Mouse (Mus musculus): Measurements from ENCODE around the gene Hs6st2.
A peak's percentile ranks its signal among the peaks of the same experiment; 100 is the strongest.

- TF ChIP-seq EP300 (IDR thresholded peaks at IDR 0.05; ENCODE audit: low read depth in 1 of 2, low read length in 2 of 2) (no peak), POLR2AphosphoS2 (IDR thresholded peaks at IDR 0.05; ENCODE audit: low read length) (no peak), POLR2A (IDR thresholded peaks at IDR 0.05; ENCODE audit: control insufficient read depth in 1 of 2, insufficient read depth in 1 of 2, low read depth in 1 of 2, low read length in 2 of 2, poor library complexity in 1 of 2) (no peak), CTCF (IDR thresholded peaks at IDR 0.05 in 2 of 3, conservative IDR thresholded peaks at IDR 0.05 in 1 of 3; ENCODE audit: control insufficient read depth in 1 of 3, insufficient read depth in 1 of 3, low read depth in 2 of 3, low read length in 3 of 3, poor library complexity in 1 of 3, severe bottlenecking in 1 of 3) (peak in 2 of 3 experiments; percentile 23 to 39; a peak in 3 of 6 replicates), E2F4 (IDR thresholded peaks at IDR 0.05; ENCODE audit: borderline replicate concordance, low read depth, low read length) (no peak), ZC3H11A (IDR thresholded peaks at IDR 0.05; ENCODE audit: low read depth, low read length) (no peak), NRF1 (IDR thresholded peaks at IDR 0.05; ENCODE audit: insufficient read depth, low read depth, low read length, poor library complexity, severe bottlenecking) (no peak), SIN3A (IDR thresholded peaks at IDR 0.05; ENCODE audit: low read length) (no peak), POLR2AphosphoS5 (IDR thresholded peaks at IDR 0.05; ENCODE audit: borderline replicate concordance, low read depth, low read length) (no peak), GABPA (IDR thresholded peaks at IDR 0.05; ENCODE audit: low read depth, low read length) (no peak), TBP (IDR thresholded peaks at IDR 0.05; ENCODE audit: low read depth, low read length) (no peak)
Observed at GRCm38 (mm10) chrX:51497831-51498230, 183.8 kb downstream of the Hs6st2 start.

All from MEL (cell line).